8 mouse cellular contexts compared by ENCODE assay signal in the genomic region with DNA sequence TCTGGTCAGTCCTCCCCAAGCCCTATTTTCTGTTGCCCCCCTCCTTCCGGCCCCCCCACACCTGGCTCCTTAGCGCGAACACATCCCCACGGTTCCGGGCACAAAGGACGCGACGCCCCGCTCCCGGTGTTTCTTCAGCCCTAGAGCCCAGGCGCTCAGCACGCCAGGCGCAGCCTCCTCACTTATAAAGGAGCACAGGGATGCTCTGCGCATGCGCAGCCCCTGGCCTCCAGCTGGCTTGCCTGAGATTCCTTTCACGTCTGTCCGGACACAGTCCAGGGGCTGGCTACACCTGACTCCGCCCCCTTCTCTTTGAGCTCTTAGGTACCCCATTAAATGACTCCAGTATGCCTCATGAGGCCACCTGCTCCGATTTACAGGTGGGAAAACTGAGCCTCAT. TPM values are rescaled to one million over a fixed set of nuclear protein-coding genes. Genes with fewer than 3 reads are reported as not detected.
DNase-seq lines count a peak whose midpoint lies in the region; ATAC-seq and TF ChIP-seq lines count a peak whose summit lies in the region.

Ncan (minus strand) TSS at position 207 of the 400 bp plus-strand sequence.

- peaks cover 99% of the 10 kb centered on the region for H3K27me3 ChIP-seq in heart, embryonic 12.5 days (replicated peaks)
- peaks cover 18% of the 10 kb centered on the region for H3K27me3 ChIP-seq in kidney, postnatal 0 days (ENCODE audit: insufficient read depth, low read length)
- peaks cover 57% of the 10 kb centered on the region for H3K27me3 ChIP-seq in limb, embryonic 15.5 days

- no peak within 1 kb of the TSS for H3K4me3 ChIP-seq in heart, embryonic 12.5 days
- no peak within 1 kb of the TSS for H3K4me3 ChIP-seq in kidney, postnatal 0 days (replicated peaks; ENCODE audit: low read depth, low read length)
- peak within 1 kb of the TSS; percentile 7; the same call in 1 of the 2 replicates for H3K4me3 ChIP-seq in limb, embryonic 15.5 days

- H3K27ac ChIP-seq in heart, embryonic 12.5 days (ENCODE audit: poor library complexity, severe bottlenecking), result no peak within 1 kb of the TSS
- no peak within 1 kb of the TSS for H3K27ac ChIP-seq in kidney, postnatal 0 days
- H3K27ac ChIP-seq in limb, embryonic 15.5 days, result no peak within 1 kb of the TSS

- H3K9ac ChIP-seq in heart, embryonic 12.5 days, result no peak within 1 kb of the TSS
- no peak within 1 kb of the TSS for H3K9ac ChIP-seq in kidney, postnatal 0 days (ENCODE audit: low read depth, low read length)
- no peak within 1 kb of the TSS for H3K9ac ChIP-seq in limb, embryonic 15.5 days

- H3K4me1 ChIP-seq in heart, embryonic 12.5 days (replicated peaks), result peaks cover 4% of the 10 kb centered on the region; the same call in 1 of the 2 replicates
- no peaks in the 10 kb centered on the region for H3K4me1 ChIP-seq in kidney, postnatal 0 days (replicated peaks; ENCODE audit: insufficient read depth, low read length)
- H3K4me1 ChIP-seq in limb, embryonic 15.5 days, result peaks cover 6% of the 10 kb centered on the region

- WGBS in heart, embryonic 12.5 days, result 3% methylated on average over 19 of the region's 19 CpGs
- 2% methylated on average over 19 of the region's 19 CpGs for WGBS in kidney, postnatal 0 days
- WGBS in limb, embryonic 15.5 days, result 1% methylated on average over 19 of the region's 19 CpGs

- peak; percentile 28; the same call in 1 of the 2 replicates for ATAC-seq in common myeloid progenitor, adult 5-6 weeks (replicated peaks; ENCODE audit: low read depth, poor library complexity, severe bottlenecking)
- no peak for ATAC-seq in heart, embryonic 12.5 days (ENCODE audit: insufficient number of reproducible peaks, low FRiP score)
- peak; percentile 68 for ATAC-seq in kidney, postnatal 0 days (replicated peaks; ENCODE audit: low FRiP score, low read depth)
- peak; percentile 42; the same call in 1 of the 2 replicates for ATAC-seq in limb, embryonic 15.5 days (ENCODE audit: insufficient number of reproducible peaks, low FRiP score, low TSS enrichment, low read depth)
- ATAC-seq in erythroid progenitor cell, adult 5-6 weeks (replicated peaks; ENCODE audit: low FRiP score, poor library complexity, severe bottlenecking), result no peak

- peak within 1 kb of the TSS; percentile 41 for H3K4me2 ChIP-seq in heart, embryonic 12.5 days
- H3K4me2 ChIP-seq in kidney, postnatal 0 days (ENCODE audit: low read length), result peak within 1 kb of the TSS; percentile 27; the same call in 1 of the 2 replicates
- H3K4me2 ChIP-seq in limb, embryonic 15.5 days, result peak within 1 kb of the TSS; percentile 37

- H3K36me3 ChIP-seq in heart, embryonic 12.5 days, result no peaks in the 10 kb centered on the region
- no peaks in the 10 kb centered on the region for H3K36me3 ChIP-seq in kidney, postnatal 0 days (ENCODE audit: insufficient read depth, low read length)
- no peaks in the 10 kb centered on the region for H3K36me3 ChIP-seq in limb, embryonic 15.5 days

- TF ChIP-seq CTCF in kidney, postnatal 0 days (IDR thresholded peaks at IDR 0.05; ENCODE audit: low read depth), result no peak

- no peaks in the 10 kb centered on the region for H3K9me3 ChIP-seq in heart, embryonic 12.5 days (replicated peaks)
- no peaks in the 10 kb centered on the region for H3K9me3 ChIP-seq in kidney, postnatal 0 days (replicated peaks; ENCODE audit: low read length)
- no peaks in the 10 kb centered on the region for H3K9me3 ChIP-seq in limb, embryonic 15.5 days

- peak; percentile 31 for DNase-seq in thymus, postnatal 0 days (ENCODE audit: low spot score)
- DNase-seq in thymus, postnatal 25 days, result no peak
- peak; percentile 69 for DNase-seq in kidney, postnatal 0 days (ENCODE audit: low spot score)
- DNase-seq in ovary, postnatal 36 days (ENCODE audit: low spot score), result peak; percentile 60

RNA-seq across cellular contexts. Expression of gene Ncan, which starts in this region (rescaled TPM):
- 0.03 and 0.05 TPM in 2 replicates for polyA plus RNA-seq in thymus, postnatal 0 days (2015; fragmentation: Nextera tagmentation; extraction: Ambion mirVana)
- total RNA-seq in common myeloid progenitor, adult 5-6 weeks (2017), result not detected in 2 replicates
- 0.17 and 0.31 TPM in 2 replicates for polyA plus RNA-seq in heart, embryonic 12.5 days (2016; fragmentation: Nextera tagmentation; extraction: Ambion mirVana)
- 0.03 TPM in 2 replicates for polyA plus RNA-seq in kidney, postnatal 0 days (2015; fragmentation: Nextera tagmentation; extraction: Ambion mirVana)
- 0.35 and 0.50 TPM in 2 replicates for polyA plus RNA-seq in limb, embryonic 15.5 days (2015; fragmentation: Nextera tagmentation; extraction: Ambion mirVana)
- total RNA-seq in erythroid progenitor cell, adult 5-6 weeks (2015; ENCODE audit: low replicate concordance), result not detected in 2 replicates
- not detected in 2 replicates for total RNA-seq in erythroid progenitor cell, adult 5-6 weeks (2017; ENCODE audit: low replicate concordance)

Comparison
In these comparisons a context has a peak if more than half of its experiments do, and no peak if none do; other contexts are left out.
1. Peak in DNase-seq in thymus, postnatal 0 days; RNA of the gene not detected or under 1 TPM.
2. Peak in ATAC-seq in common myeloid progenitor, adult 5-6 weeks; RNA of the gene not detected or under 1 TPM.
3. Peak in DNase-seq, ATAC-seq and H3K4me2 ChIP-seq in kidney, postnatal 0 days; RNA of the gene not detected or under 1 TPM.
4. Peak in ATAC-seq, H3K4me3 ChIP-seq and H3K4me2 ChIP-seq in limb, embryonic 15.5 days; RNA of the gene not detected or under 1 TPM.